Mouse (Mus musculus): ENCODE measurements around the gene Chaf1a.

DNA sequence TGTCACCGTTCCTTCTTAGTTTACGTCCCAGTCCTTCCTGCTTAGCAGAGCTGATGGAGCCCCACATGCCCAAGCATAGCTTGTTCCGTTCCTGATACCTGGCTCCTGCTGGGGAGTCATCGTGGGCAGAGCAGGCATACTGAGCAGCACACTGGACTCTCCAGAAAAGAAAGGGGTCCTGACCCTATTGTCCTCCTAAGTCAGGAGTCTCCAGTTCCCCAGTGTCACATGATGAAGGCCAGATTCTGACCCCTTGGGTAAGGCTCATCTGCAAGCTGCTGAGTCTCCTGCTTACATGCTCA lies 17.3 kb upstream of the Chaf1a start:
- TF ChIP-seq CTCF (IDR thresholded peaks at IDR 0.05; ENCODE audit: insufficient read depth, low read length) (no peak), POLR2A (IDR thresholded peaks at IDR 0.05; ENCODE audit: borderline replicate concordance, extremely low read depth, low read depth, low read length) (no peak)
